Mouse (Mus musculus): Measurements from ENCODE around the gene Kirrel.

Kirrel gene

DNA sequence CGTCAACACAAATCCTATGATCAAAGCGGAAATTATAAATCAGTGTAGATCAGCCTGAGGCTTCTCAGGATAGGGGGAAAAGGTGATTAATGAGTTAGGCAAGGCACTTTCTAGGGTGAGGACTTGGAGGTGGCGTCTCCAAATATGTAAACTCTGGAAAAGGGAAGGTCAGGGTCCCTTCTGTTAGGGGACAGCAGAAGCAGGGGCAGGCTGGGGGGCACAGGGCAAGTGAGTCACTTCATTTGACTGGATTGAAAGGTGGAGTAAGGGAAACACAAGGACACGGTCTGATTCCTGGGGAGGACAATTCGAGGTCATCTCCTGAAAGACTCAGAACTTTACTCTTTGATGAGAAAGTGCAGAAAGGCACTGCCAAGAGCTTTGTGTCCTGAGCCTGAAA, 97.6 kb downstream of the Kirrel start:
- DNase-seq = no peak

DNA sequence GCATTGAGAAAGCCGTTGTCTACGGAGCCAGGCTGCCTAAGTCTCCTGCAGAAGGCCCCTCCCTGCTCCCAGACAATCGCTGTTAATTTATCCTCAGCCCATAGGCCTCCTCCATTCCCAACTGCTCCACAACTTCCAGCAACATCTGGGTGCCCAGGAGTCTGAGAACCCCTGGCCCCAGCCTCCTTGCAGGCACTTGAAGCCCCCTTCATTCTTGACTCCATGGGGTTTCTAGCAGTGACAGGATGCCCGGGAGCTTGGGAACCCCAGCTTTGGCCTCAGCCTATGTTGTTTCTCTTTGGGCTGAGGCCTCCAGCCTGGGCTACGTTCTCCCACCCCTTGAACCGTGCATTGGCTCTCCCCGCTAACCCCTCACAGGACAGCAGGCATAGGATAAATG, 98.4 kb downstream of the Kirrel start:
- DNase-seq = no peak

DNA sequence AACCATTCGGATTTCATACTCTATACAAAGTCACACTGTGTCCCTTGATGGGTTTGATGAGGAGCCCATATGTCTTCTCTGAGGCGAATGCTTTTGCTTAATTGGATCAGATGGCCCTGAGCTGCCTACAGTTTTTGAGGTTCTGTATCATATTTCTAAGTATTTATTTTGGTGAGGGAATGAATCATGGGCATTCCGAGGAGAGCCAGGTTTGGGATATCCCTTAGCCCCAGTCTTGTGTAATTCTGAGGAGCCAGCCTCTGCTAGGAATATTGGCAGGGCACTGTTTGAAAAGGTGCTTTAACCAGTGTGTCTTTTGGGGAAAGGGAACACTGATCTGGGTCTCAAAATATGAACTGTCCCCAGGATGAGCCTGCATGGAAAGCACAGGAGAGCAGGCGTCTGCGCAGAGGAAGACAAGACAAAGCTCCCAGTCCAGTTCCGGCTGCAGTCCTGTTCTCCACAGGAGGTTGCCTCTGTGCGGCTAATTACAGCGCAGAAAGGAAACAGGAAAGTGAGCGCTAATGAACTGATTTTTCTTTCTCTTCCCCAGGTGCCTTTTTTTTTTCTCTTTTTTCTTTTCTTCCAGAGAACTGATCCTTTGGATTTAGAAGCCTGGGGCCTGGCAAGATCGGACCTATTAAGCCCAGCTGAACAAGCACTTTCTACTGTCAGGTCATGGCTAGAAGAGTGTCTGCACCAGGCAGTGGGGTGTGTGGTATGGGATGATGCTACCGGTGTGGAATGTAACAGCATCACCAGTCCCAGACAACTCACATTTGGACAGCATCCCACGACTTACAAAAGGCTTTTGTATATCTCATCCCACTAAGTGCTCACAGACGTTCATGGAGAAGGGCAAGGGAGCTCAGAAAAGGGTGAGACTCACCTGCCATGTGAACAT, 101.7 kb downstream of the Kirrel start:
- DNase-seq = no peak

DNA sequence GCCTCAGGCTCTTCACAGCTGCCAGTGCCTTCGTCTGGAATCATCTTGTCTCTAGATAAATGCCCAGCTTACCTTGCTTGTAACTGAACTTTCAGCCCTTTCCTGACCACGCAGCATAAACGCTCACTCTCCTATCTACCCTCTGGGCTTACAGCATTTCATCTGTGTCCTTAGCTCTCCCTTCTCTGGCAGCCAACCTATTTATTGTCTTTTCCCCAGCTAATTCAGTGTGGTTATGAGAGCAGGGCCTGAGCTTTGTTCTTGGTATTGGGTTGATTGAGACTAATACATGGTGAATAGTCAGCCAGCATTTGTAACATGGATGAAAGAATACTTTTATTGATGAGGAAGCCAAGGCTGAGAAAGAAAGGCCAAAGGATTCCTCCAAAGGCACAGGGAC, 102.4 kb downstream of the Kirrel start:
- DNase-seq = no peak

DNA sequence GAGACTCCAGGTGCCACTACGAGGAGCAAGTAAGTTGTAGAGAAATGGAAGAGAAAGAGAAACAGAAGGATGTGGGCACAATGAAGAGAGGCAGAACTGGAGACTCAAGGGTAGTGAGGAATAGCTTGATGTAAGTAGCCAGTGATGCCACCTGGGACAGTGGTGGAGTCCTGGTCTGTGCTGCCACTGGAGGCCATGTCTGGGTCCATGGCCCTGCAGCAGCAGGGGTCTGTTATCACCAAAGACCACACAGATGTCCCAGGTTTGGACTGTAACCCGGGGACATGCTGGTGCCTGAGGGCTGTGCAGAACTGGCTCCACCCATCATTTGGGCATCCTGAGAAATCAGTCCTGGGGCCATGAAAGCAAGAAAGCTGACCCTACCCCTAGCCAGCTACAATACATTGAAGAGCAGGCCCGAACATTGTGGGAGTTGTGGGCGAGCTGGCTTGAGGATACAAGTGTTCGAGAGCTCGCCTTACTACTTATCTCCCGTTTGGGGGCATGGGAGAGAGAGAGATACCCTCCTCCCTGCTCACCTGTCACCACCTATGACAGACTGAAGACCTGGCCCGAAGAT, 107.1 kb downstream of the Kirrel start:
- no peak for DNase-seq

DNA sequence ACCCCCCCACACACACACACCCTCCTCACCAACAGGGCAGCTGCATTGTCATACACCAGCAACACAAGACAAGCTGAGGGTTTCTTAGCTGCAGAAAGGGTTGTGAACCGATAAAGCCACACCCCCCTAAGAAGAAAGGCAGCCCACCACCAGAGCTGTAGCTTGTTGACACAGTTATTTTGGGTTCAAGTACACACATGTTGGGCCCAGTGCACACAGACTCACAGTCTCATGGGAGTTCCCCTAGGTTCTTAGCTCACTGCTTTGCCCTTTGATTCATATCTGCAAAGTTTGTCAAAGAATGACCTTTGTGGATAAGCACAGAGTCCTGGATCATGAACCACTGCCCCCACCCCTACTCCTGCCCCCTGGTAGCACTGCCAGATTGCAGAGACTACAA, 120.6 kb downstream of the Kirrel start:
- DNase-seq = no peak

DNA sequence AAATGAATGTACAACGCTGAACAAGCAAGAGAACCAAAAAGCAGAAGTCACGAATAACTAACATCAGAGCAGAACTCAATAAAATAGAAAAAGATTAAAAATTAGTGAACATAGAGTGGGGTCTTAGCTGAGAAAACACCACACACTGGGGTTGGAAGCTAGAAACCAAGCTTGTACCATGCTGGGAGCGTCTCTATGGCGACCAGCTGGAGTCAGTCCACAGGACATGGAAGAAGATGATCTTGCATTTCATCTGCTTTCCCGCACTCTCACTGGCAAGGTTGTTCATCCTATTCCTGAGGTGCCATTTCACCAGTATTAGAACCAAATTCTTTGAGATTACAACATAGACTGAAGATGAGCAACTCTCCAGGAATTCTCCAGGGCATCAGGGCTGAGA, 126.7 kb downstream of the Kirrel start:
- no peak for DNase-seq

DNA sequence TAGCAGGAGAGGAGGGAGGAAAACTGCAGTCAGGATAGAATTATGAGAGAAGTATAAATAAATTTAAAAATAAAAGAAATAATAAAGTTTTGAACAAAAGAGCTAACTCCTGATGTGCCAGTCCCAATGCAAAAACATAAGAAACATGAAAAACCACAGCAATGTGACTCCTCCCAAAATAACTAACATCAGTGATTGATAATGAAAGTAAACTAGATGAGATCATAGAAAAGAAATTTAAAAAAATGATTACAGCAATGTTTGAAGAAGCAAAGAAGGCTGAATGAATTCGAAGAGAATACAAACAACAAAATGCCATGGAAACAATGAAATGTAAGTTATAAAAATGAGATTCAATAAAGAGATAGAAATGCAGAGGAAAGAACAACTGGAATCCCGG, 132.8 kb downstream of the Kirrel start:
- no peak for DNase-seq

DNA sequence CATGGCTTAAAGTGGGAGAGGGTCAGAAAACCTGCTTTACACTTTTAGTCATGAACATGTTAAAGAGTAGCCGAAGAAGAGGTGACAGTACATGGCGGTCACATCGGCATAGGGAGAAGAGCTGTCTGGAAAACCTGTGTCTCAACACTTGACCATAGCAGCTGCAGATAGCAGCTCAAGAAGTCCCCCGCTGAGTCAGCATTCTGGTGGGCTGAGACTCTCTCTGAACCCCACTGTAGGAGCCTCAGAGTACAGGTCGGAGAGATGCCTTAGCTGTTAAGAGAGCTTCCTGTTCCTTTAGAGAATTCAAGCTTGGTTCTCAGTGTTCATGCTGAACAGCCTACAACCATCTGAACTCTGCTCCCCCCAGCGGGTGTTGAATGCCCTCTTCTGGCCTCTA, 136.0 kb downstream of the Kirrel start:
- no peak for DNase-seq

DNA sequence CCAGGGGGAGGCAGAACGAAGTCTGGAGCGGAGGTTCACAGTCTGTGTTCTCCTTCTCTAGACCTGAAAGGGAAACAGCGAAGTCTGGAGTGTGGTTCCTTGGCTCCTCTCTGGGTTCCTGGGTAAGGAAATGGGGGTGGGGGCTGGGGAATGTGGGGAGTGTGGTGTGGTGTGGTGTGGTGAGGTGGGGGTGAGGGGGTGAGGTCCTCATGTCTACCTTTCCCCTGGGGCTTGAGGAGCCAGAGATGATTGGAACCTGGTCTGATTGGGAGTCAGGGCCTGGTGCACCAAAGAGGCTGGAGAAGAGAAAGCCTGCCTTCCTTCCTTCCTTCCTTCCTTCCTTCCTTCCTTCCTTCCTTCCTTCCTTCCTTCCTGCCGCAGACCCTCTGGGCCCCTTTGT, 140.5 kb downstream of the Kirrel start:
- no peak for DNase-seq

DNA sequence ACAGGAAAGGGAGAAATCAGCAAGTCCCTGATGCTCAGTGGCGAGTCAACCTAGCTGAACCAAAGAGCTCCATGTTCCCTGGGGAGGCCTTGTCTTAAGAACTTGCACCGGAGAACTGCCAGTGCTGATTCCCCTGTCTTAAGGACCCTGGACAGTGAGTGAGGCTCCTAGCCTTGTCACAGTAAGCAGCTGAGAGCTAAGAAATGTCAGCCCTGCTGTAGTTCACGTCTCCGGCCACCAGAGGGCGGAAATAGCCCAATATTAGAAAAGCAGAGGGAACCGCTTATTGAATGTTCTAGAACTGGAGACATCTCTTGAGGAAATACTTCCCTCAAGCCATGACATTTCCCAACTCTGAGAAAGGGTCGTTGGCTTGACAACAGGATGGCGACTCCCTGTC, 141.2 kb downstream of the Kirrel start:
- DNase-seq = peak; percentile 73

DNA sequence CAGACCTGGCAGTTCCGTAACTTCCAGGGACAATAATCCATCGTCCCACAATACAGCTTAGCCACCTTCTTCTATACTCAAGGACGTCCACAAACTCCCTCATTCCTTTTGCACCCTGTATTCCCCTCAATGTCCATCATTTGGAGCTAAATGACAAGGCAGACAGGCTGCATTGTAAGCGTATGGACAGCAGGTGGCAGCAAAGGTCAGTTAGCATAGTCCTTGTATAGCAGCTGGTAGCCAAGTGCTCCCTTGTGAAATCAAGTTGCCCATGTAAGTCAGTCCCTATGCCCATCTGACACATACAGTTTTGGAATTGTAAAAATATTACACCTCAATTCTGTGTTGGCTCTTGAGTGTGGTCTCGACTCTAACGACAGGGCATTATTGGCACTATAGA, 143.7 kb downstream of the Kirrel start:
- DNase-seq = peak; percentile 69

Data from kidney, postnatal 14 days (tissue).